Comparison of ENCODE assay signal across 10 mouse cellular contexts in the genomic region with DNA sequence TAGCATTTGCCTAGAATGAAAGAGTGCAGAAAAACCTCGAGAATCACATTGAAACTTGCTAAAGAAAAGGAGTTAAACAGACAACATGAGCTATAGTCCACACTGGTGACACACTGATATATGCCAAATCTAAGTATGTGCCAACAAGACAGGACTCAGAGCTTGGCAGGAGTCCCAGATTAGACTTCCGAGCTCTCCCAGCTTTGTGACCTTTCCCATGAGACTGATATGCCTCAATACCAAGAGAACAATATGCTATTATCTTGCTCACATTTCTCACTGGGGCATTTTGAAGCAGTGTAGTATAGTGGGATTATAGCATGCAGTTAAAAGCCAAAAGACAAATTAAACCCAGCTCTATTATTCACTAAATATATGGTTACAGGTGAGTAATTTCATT.
DNase-seq lines count a peak whose midpoint lies in the region; ATAC-seq lines count a peak whose summit lies in the region.
"Had no signal": no experiment of that assay in that cellular context is flagged by ENCODE, and none has a peak within 500 bp of the region (broad histone marks: within the 10 kb centered on the region; RNA-seq: fewer than 3 reads in every experiment).

No protein-coding gene starts in this region.

- H3K9me3 ChIP-seq in hindbrain, embryonic 12.5 days (replicated peaks) = no peaks in the 10 kb centered on the region
- no peaks in the 10 kb centered on the region for H3K9me3 ChIP-seq in hindbrain, embryonic 10.5 days

- H3K9ac ChIP-seq in hindbrain, embryonic 12.5 days = no peak overlapping the region

- 0 out of 2 replicates have a peak, but pooled peaks have one; percentile 43 for ATAC-seq in hindbrain, embryonic 12.5 days (ENCODE audit: low FRiP score)
- ATAC-seq: inflammation-experienced regulatory T-cells, adult 6 months had no signal

- H3K27me3 ChIP-seq in hindbrain, embryonic 12.5 days = no peaks in the 10 kb centered on the region
- H3K27me3 ChIP-seq in hindbrain, embryonic 10.5 days (ENCODE audit: insufficient read depth, poor library complexity, severe bottlenecking) = no peaks in the 10 kb centered on the region

- H3K36me3 ChIP-seq in hindbrain, embryonic 12.5 days = no peaks in the 10 kb centered on the region
- no peaks in the 10 kb centered on the region for H3K36me3 ChIP-seq in hindbrain, embryonic 10.5 days

- 36% methylated on average over 2 of the region's 2 CpGs for WGBS in hindbrain, embryonic 12.5 days
- WGBS in hindbrain, embryonic 10.5 days = 63% methylated on average over 2 of the region's 2 CpGs

- H3K27ac ChIP-seq in hindbrain, embryonic 12.5 days = no peak overlapping the region
- no peak overlapping the region for H3K27ac ChIP-seq in hindbrain, embryonic 10.5 days

- no peak overlapping the region for H3K4me3 ChIP-seq in hindbrain, embryonic 12.5 days
- H3K4me3 ChIP-seq in hindbrain, embryonic 10.5 days = no peak overlapping the region

- no peak overlapping the region for H3K4me2 ChIP-seq in hindbrain, embryonic 12.5 days (replicated peaks)

- DNase-seq in hindbrain, embryonic 10.5 days (ENCODE audit: low spot score) = no peak
- DNase-seq in Muller cell, postnatal 12 days (ENCODE audit: inconsistent ontology term) = peak; percentile 51
- peak; percentile 8 for DNase-seq in adipocyte (ENCODE audit: low spot score)
- peak; percentile 18 to 60 for DNase-seq in cerebellum, postnatal 25 days
- DNase-seq in urinary bladder, adult 18-20 months (ENCODE audit: low spot score in 2 of 2) = no peak
- no peak for DNase-seq in lung, adult 18-20 months
- DNase-seq: layer of hippocampus, adult 9-11 months; liver had no signal

- no peaks in the 10 kb centered on the region for H3K4me1 ChIP-seq in hindbrain, embryonic 12.5 days
- no peaks in the 10 kb centered on the region for H3K4me1 ChIP-seq in hindbrain, embryonic 10.5 days (replicated peaks)

Comparison
In these comparisons a context has a peak if more than half of its experiments do, and no peak if none do; other contexts are left out.
1. DNase-seq: peak in Muller cell, postnatal 12 days (single experiment), adipocyte (single experiment) and cerebellum, postnatal 25 days (2 of 2); none in hindbrain, embryonic 10.5 days (single experiment), urinary bladder, adult 18-20 months (0 of 2) and lung, adult 18-20 months (0 of 2).